Mouse (Mus musculus): ENCODE data around the gene Abcg8.

The Abcg8 gene

GRCm38 (mm10) chr17:84675951-84676366 lies at the start of gene Abcg8:
Gene Abcg8 (plus strand): TSS chr17:84676302.
- no peak for DNase-seq (ENCODE audit: low read depth, low spot score)

GRCm38 (mm10) chr17:84626857-84627305 lies 49.2 kb upstream of the Abcg8 start:
- DNase-seq (ENCODE audit: low read depth, low spot score): no peak

DNA sequence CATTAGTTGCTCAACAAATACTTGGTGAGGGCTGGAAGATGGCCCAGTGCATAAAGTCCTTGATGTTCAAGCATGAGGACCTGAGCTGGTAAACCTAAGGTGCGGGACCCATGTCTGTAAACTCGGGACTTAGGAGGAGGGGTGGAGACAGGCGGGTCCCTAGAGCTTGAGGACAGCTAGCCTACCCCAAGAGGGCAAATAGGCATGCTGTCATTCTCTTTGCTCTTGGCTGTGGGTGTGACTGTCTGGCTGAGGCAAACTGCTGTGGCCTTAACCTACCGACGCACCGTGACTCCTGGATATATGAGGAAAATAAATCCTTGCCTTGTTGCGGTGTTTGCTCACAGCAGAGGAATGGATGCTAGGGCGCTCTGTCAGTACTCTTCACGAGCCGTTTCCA lies 48.4 kb upstream of the Abcg8 start:
- no peak for DNase-seq (ENCODE audit: low read depth, low spot score)

DNA sequence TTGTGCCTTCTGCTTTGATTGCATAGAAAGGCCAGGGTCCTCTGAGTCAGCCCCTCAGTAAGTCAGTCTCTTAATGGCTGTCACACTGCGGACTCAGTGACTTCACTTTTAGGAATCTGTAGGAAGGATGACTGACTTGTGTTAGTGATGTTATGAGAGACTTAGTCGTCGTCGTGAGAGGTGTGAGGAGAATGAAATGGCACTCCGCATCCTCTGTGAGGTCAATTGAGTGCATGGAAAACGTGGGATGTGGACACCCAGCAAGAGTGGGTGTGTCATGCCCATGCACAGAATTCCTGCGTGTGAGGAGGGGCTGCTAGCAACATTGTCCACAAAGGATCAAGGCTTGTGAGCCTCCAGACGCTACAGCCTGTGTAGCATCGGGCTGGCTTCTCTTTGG lies 47.5 kb upstream of the Abcg8 start:
- no peak for DNase-seq (ENCODE audit: low read depth, low spot score)

GRCm38 (mm10) chr17:84631836-84632235 lies 44.3 kb upstream of the Abcg8 start:
- DNase-seq (ENCODE audit: low read depth, low spot score): no peak

DNA sequence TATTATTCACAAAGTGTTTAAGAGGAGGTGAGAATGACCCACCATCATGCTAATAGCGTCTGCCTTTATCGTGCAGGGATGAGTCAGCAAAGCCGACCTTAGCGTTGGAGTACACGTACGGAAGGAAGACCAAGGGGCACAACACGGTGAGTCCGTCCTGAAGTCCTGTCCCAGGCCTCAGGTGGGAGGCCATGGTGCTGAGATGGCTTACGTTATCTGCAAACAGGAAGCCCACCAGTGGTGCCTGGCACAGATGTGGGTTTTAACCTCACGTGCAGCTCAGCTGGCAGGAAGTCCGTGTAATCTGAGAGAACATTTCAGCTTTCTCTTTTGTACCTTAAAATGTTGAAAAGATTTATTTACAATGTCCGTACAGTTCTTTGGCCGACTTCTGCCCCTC lies 42.7 kb upstream of the Abcg8 start:
- DNase-seq (ENCODE audit: low read depth, low spot score): no peak

DNA sequence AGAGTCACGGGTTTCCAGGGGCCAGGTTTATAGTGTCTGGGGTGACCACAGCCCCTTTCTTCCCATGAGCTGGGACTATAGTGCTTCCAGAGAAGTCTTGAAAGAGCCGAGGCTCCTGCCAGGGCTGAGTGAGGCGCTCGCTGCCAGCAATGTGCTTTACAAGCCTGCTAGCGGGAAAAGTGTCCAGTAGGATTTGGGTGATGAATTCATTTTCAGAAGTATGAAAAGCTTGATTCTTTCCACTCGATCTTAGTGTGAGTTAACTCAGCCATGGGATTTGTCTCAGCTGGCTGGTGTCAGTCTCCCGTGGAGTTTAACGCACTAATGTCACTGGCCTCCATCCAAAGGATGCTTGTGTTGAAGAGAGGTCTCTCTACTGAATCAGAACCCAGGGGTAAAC lies 39.8 kb upstream of the Abcg8 start:
- no peak for DNase-seq (ENCODE audit: low read depth, low spot score)

GRCm38 (mm10) chr17:84637971-84638370 lies 38.1 kb upstream of the Abcg8 start:
- no peak for DNase-seq (ENCODE audit: low read depth, low spot score)

GRCm38 (mm10) chr17:84639796-84640378 lies 36.2 kb upstream of the Abcg8 start:
- DNase-seq (ENCODE audit: low read depth, low spot score): no peak

GRCm38 (mm10) chr17:84641893-84642292 lies 34.2 kb upstream of the Abcg8 start:
- DNase-seq (ENCODE audit: low read depth, low spot score): no peak

DNA sequence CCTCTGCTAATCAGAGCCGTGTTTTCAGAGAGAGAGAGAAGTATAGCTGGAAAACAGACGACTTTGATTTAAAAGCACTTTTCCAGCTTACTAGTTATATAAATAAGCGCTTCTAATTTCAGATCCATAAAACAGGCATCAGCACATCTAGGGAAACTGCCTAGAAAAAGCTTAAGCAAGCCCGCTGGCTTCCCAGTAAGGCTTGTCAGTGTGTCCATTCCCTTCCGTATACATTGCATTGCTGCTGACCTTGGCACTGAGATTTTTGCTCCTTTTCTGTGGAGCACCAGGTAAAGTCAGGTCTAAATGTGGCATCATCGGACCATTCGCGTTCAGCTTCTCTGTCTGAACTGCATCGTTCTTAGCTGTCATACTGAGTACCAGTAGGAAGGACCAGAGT lies 33.8 kb upstream of the Abcg8 start:
- DNase-seq (ENCODE audit: low read depth, low spot score): no peak

DNA sequence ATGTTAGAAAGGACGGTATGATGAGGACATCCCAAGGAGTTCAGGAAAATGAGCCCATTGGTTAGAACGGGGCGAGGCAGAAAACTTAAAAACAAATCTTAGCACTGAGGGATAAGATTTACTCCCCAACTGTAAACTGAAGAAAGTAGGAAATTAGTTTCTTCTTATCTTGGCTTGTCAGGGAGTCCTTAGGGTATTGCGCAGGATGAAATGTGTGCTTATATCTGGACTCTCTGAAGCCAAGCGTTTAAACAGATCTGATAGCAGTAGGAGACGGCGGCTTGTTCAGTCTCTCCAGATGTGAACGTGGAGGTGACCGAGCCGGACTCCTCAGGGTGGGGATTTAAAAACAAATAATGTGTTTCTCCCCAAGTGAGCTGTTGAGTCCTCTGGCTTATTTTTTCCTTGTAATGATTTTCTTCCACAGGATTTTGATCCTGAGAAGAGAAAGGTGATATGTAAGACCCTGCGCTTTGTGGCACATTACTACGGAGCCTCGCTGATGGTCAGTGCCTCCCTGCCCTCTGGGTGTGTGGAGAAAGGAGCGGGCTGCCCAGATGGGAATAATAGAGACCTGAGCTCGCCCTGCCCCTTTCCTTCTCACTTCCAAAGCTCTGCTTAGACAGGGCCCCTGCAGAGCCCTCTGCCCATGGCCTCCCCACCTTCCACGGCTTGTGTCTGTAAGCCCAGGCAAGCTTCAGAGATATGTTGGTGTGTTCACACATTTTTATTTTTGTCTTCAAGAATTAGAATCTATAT lies 31.6 kb upstream of the Abcg8 start:
- no peak for DNase-seq (ENCODE audit: low read depth, low spot score)

GRCm38 (mm10) chr17:84645119-84645518 lies 31.0 kb upstream of the Abcg8 start:
- no peak for DNase-seq (ENCODE audit: low read depth, low spot score)

DNA sequence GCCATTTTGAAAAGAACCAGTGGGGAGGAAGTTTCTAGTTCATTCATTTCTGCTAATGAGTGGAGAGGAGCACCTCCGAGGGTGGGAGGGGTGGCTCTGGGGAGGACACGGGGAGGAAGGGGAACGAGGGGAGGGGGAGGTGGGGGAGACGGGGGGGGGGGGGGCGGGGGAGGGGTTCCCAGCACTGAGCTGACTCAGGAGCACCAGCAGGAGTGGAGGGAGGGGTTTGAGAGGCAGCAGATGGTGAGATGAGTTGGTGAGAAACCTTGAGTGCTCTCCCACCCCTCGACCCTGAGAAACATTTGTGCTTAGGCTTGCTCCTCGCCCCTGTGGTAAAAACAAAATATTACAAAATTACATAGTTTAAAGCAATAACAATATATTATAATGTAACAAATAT lies 30.2 kb upstream of the Abcg8 start:
- DNase-seq (ENCODE audit: low read depth, low spot score): no peak

- DNase-seq (ENCODE audit: low read depth, low spot score): no peak
These were observed 29.6 kb upstream of the Abcg8 start for GRCm38 (mm10) chr17:84646477-84646876.

- DNase-seq (ENCODE audit: low read depth, low spot score): no peak
These were observed 28.5 kb upstream of the Abcg8 start for GRCm38 (mm10) chr17:84647630-84648029.

- no peak for DNase-seq (ENCODE audit: low read depth, low spot score)
These were observed 25.6 kb upstream of the Abcg8 start for GRCm38 (mm10) chr17:84650302-84651017.

DNA sequence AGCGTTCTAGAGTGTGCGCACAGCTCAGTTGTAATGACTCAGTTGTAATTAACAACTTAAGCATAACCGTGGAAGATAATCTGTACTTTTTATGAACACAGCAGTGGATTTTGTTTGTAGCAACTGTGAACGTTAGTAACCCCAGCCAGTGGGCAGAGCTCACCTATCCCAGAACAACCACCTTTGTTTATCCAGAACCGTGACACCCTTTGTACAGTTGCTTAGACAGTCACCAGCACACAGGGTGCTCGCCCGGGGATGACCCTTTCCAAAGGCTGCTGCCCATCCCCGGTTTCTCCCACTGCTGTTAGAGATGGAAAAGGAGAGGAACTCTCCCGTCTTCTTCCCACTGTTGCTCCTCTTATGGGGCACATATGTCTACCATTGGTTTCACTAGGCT lies 22.6 kb upstream of the Abcg8 start:
- no peak for DNase-seq (ENCODE audit: low read depth, low spot score)

DNA sequence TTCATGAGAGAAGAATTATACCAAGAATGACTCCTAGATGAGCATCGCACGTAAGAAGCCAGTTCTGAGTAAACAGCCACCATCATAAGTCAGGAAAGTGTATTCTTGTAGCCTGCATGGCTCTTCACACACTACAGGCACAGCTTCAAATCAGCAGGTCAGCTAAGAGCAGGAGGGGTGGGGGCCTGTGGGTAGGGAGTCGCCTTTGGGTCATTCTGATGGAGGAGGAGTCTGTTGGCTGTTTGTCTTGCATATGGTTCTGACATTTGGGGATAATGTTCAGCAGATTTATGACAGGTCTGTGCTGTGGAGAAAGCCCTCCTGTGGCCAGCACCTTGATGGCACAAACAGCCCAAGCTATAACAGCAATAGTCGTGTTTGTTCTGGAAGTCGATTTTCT lies 19.9 kb upstream of the Abcg8 start:
- no peak for DNase-seq (ENCODE audit: low read depth, low spot score)

DNA sequence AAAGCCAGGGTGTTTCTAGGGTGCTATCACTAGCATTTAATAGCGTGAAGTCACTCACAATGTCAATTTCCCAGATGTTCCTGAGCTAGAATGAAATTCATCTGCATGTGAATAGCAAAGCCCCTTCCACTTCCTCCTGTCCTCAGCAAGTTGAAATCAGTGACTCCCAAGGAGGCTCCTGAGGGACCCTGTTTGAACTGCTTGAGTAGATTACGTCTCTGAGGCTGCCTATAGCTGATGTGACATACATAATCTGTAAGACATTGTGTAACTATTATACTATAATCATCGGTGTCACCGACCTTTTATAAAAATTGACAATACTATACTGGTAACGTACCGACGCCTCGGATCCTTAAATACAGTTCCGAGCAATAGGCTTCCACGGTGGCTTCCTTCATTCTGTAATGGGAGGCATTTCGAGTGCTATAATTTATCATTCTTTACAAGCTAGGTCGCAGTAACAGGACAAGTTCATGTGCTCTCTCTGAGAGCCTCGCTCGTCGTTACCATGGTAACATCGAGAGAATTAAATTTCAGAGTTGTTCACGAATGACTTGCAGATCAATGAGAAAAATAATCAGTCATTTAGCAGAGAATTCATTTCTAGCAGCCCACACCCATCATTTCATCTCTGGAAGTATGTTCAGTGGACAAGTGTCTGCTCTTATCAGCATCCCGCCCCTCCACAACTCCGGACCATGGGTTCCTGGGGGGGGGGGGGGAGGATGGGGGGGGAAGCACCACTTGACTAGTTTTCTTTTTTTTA lies 19.3 kb upstream of the Abcg8 start:
- DNase-seq (ENCODE audit: low read depth, low spot score): no peak

DNA sequence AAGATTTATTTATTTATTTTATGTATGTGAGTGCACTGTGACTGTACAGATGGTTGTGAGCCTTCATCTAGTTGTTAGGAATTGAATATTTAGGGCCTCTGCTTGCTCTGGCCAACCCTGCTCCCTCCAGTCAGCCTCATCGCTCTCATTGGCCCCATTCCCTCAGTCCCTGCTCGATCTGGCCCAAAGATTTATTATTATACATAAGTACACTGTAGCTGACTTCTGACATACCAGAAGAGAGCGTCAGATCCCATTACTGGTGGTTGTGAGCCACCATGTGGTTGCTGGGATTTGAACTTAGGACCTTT lies 18.7 kb upstream of the Abcg8 start:
- DNase-seq (ENCODE audit: low read depth, low spot score): no peak

GRCm38 (mm10) chr17:84657782-84658181 lies 18.3 kb upstream of the Abcg8 start:
- no peak for DNase-seq (ENCODE audit: low read depth, low spot score)

All from skeletal muscle tissue, adult 2 months (tissue).